Mouse (Mus musculus) neural tube, embryonic 12.5 days (tissue): Measurements from ENCODE around the gene Slc1a5. TPM values are rescaled to one million over a fixed set of nuclear protein-coding genes. Genes with fewer than 3 reads are reported as not detected.

ENCODE experiments used
- ATAC-seq: fragments of 200-750 bp; cut with Nextera tagmentation; 2 replicates; pipeline ENCODE4 v1.8.0; 2017; ENCODE audit warnings: low read depth, mild to moderate bottlenecking, moderate TSS enrichment, moderate library complexity; ENCODE audit not compliant: low FRiP score
- H3K27ac ChIP-seq: fragments of 300-500 bp; sonication (generic); 2 replicates; pipeline ENCODE4 v1.5.1; 2016
- H3K27me3 ChIP-seq: fragments of 300-500 bp; sonication (generic); replicated peaks from 2 replicates; pipeline ENCODE4 v1.6.1; 2016; ENCODE audit warnings: mild to moderate bottlenecking
- H3K36me3 ChIP-seq: fragments of 300-500 bp; sonication (generic); 2 replicates; pipeline ENCODE4 v1.6.1; 2016; ENCODE audit warnings: mild to moderate bottlenecking
- H3K4me1 ChIP-seq: fragments of 300-500 bp; sonication (generic); 2 replicates; pipeline ENCODE4 v1.6.1; 2016
- H3K4me2 ChIP-seq: fragments of 300-500 bp; sonication (generic); replicated peaks from 2 replicates; pipeline ENCODE4 v1.6.1; 2016; ENCODE audit warnings: mild to moderate bottlenecking
- H3K4me3 ChIP-seq: fragments of 300-500 bp; sonication (generic); 2 replicates; pipeline ENCODE4 v1.5.1; 2016
- H3K9ac ChIP-seq: fragments of 300-500 bp; sonication (generic); 2 replicates; pipeline ENCODE4 v1.6.1; 2016; ENCODE audit warnings: mild to moderate bottlenecking
- H3K9me3 ChIP-seq: fragments of 300-500 bp; sonication (generic); 2 replicates; pipeline ENCODE4 v1.6.1; 2016; ENCODE audit warnings: mild to moderate bottlenecking
- WGBS: fragments of 180-500 bp; shearing (Covaris S2); methylation state at CpG from one replicate; pipeline ENCODE4 v1.1.7; 2016; 5-methylcytosine and 5-hydroxymethylcytosine counted together
- polyA plus RNA-seq: library from polyadenylated mRNA; unstranded; fragments of >200 nt; fragmentation: Nextera tagmentation; extraction: Ambion mirVana; gene quantifications from 2 replicates; pipeline ENCODE4 v1.2.1, GENCODE M21; 2016

The Slc1a5 gene
- polyA plus RNA-seq, 1 experiment from 2014 or later, result 17.8 TPM

DNA sequence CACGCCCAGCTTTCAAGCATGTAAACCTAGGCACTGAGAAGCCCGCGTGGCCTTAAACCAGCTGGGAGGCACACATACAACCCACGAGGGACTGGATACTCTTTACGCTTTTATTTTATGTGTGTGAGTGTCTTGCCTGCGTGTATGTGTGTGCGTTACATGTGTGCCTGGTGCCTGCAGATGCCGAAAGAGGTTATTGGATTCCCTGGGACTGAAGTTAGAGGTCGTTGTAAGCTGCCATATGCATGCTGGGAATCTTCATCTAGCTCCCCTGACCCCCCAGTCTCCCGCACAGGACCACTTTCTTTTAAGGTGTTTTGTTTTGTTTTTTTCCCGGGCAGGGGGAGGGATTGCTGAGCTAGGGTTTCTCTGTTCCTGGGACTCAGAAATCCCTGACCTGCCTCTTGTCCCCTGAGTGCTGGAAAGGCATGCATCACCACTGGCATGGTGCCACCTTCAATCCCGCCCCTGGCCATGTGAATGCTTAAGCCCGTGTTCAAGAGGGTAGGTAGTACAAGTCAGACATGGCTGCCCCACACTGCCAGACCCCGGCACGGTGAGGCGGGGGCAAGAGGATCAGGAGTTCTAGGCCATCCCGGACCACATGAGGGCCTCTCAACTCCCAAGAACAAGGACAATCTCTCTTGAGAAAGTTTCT is 2.7 kb downstream of the Slc1a5 start:
- Histone ChIP-seq H3K4me3 (peak overlapping the region; percentile 63; the same call in 1 of the 2 replicates), H3K9me3 (no peaks in the 10 kb centered on the region), H3K4me1 (peaks cover 25% of the 10 kb centered on the region), H3K9ac (no peak overlapping the region), H3K27ac (no peak overlapping the region), H3K4me2 (peak overlapping the region; percentile 100), H3K27me3 (peaks cover 7% of the 10 kb centered on the region; the same call in 1 of the 2 replicates), H3K36me3 (no peaks in the 10 kb centered on the region; the same call in 1 of the 2 replicates)
- no peak for ATAC-seq
- 47% methylated on average over 17 of the region's 17 CpGs for WGBS

DNA sequence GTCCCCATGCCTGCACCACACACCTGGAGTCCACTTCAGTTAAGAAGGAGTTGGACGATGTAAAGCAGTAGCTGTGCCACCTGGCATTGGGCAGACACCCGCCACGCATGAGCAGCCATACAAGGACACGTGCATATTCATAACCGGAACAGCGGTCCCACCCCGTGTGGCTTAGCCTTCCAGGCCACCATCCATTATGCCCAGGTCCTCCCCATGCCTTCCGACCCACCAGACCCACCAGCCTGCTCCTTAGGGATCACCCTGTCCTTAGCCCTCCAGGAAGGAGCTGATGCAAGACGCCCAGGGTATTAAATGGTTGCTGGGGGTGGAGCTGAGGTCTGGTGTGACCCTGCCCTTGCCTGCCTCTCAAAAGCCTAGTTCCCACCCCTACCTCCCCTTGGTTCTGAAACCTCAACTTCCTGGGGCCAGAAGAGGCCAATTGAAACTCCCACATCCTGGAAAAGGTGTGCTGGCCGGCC is 3.4 kb downstream of the Slc1a5 start:
- Histone ChIP-seq H3K4me1 (peaks cover 25% of the 10 kb centered on the region), H3K9me3 (no peaks in the 10 kb centered on the region), H3K27ac (no peak overlapping the region), H3K9ac (no peak overlapping the region), H3K36me3 (no peaks in the 10 kb centered on the region; the same call in 1 of the 2 replicates), H3K27me3 (peaks cover 7% of the 10 kb centered on the region; the same call in 1 of the 2 replicates), H3K4me2 (peak overlapping the region; percentile 100), H3K4me3 (no peak overlapping the region)
- WGBS, result 68% methylated on average over 10 of the region's 10 CpGs
- no peak for ATAC-seq

DNA sequence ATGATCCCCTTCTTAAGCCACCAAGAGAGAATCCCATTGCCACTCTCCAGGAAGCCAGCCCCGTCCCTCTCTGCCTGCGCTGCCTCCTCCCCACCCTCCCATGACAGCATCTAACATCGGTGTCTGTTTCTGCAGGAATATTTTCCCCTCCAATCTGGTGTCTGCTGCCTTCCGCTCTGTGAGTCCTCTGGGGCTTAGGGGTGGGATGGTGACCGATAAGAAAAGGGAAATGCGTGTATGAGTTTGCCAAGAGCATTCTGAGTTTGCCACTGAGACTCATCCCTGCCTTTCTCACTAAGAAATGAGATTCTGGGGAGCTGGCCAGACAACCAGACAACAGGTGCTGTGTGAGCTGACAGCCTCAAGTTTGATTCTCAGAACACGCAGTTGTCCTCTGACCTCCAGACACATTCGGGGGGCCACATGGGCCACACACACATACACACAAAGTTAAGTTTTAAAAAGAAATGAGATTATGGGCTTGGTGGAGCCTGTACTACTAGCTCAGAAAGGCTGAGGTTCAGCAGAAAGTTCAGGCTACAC is 4.5 kb downstream of the Slc1a5 start:
- Histone ChIP-seq H3K4me3 (no peak overlapping the region), H3K4me1 (peaks cover 25% of the 10 kb centered on the region), H3K4me2 (no peak overlapping the region), H3K27ac (no peak overlapping the region), H3K36me3 (no peaks in the 10 kb centered on the region; the same call in 1 of the 2 replicates), H3K9ac (no peak overlapping the region), H3K9me3 (no peaks in the 10 kb centered on the region), H3K27me3 (peaks cover 7% of the 10 kb centered on the region; the same call in 1 of the 2 replicates)
- no peak for ATAC-seq
- 81% methylated on average over 8 of the region's 8 CpGs for WGBS

DNA sequence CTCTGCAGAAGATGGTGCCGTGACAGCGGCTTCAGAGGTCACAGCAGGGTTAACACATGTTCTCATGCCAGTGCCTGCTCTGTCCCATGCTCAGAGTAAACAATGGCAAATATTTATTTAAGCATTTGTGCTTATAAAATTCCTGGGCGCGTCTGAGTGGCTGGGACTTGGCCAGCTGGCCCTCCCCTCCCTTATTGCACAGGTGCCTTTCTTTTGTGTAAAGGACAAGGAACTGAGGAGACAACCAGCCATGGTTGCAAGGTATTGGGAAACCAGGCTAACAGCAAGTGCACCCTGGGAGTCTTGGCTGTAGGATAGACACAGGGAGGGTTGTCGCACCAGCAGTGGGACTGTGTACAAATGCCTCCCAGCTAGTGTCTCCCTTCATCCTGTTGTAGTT is 11.2 kb downstream of the Slc1a5 start:
- H3K4me2 ChIP-seq, result no peak overlapping the region
- no peaks in the 10 kb centered on the region for H3K9me3 ChIP-seq
- peaks cover 4% of the 10 kb centered on the region for H3K36me3 ChIP-seq
- H3K27me3 ChIP-seq, result no peaks in the 10 kb centered on the region
- H3K4me1 ChIP-seq, result no peaks in the 10 kb centered on the region
- no peak overlapping the region for H3K27ac ChIP-seq
- 78% methylated on average over 5 of the region's 5 CpGs for WGBS
- no peak overlapping the region for H3K9ac ChIP-seq
- ATAC-seq, result no peak
- no peak overlapping the region for H3K4me3 ChIP-seq

DNA sequence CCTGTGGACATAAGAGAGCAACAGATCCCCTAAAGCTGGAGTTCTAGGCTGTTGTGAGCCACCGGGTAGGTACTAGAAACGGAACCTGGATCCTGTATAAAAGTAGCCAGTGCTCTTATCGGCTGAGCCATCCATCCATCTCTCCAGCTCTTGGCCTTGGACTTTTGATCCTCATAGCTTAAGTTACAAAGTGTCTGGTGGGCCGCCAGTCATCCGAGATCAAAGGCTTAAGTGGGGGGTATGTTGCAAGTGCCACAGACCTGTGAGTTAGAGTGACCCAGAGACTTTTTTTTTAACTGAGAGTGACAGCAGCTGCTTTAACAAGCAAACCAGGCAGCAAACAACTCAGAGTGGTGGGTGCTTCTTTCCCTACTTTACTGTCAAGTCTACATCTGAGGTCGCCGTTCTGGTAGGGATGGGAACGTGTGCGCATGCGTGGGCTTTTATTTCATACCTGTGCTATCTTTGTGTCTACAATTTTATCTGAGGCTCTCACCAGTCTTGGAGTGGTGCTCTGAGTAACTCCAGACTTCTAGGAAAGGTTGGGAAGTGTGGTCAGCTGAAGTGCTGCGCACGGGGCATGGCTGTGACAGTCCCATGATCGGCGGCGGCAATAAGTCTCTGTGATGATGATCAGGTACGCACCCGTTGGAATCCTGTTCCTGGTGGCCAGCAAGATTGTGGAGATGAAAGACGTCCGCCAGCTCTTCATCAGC is 12.0 kb downstream of the Slc1a5 start:
- no peak overlapping the region for H3K4me2 ChIP-seq
- H3K9me3 ChIP-seq, result no peaks in the 10 kb centered on the region
- 92% methylated on average over 19 of the region's 19 CpGs for WGBS
- H3K4me3 ChIP-seq, result no peak overlapping the region
- H3K27me3 ChIP-seq, result no peaks in the 10 kb centered on the region
- H3K4me1 ChIP-seq, result no peaks in the 10 kb centered on the region
- H3K36me3 ChIP-seq, result peaks cover 11% of the 10 kb centered on the region
- H3K27ac ChIP-seq, result no peak overlapping the region
- ATAC-seq, result no peak
- H3K9ac ChIP-seq, result no peak overlapping the region

DNA sequence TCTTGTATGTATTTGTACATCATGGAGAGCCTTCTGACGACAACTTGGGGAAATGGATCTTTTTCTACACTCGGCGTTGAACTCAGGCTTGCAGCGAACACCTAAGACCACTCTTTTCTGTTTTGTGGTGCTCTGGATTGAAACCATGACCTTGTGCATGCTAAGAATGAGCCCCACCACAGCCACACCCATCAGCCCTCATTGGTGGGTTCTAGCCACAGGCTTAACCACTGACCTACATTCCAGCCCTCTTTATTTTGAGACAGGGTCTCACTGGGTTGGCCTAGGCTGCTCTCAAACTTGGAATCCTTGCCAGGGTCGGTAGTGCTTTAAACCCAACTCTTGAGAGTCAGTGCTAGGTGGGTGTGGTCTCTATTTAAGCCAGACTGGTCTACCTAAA is 13.7 kb downstream of the Slc1a5 start:
- WGBS, result 94% methylated on average over 5 of the region's 5 CpGs
- Histone ChIP-seq H3K36me3 (peaks cover 11% of the 10 kb centered on the region), H3K4me1 (no peaks in the 10 kb centered on the region), H3K27ac (no peak overlapping the region), H3K9me3 (no peaks in the 10 kb centered on the region), H3K4me3 (no peak overlapping the region), H3K4me2 (no peak overlapping the region), H3K27me3 (no peaks in the 10 kb centered on the region), H3K9ac (no peak overlapping the region)
- no peak for ATAC-seq

DNA sequence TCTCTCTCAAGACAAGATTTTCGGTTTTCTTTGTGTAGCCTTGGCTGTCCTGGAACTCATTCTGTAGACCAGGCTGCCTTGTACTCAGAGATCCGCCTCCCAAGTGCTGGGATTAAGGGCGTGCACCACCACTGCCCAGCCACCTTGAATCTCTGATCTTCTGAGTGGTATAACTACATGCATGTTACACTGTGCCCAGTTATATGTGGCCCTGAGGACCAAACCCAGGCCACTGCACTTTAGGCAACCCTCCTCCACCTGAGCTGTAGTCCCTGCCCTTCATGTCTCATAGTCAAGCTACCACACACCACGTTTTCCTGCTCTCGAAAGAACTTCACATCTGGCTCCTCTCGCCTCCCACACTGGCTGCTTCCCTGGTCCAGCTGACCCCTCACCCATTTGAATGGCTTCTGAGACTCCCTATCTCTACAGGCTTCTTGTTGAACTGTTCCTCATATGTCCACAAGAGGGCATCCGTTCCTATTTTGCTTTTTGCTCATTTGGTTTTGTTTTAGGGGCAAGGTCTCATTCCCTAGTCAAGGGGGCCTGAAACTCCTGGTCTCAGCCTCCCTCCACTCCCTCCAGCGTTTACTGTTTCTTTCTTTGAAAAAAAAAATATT is 23.4 kb downstream of the Slc1a5 start:
- WGBS, result 35% methylated on average over 8 of the region's 8 CpGs
- no peaks in the 10 kb centered on the region for H3K4me1 ChIP-seq
- no peak for ATAC-seq
- no peak overlapping the region for H3K4me3 ChIP-seq
- H3K27me3 ChIP-seq, result no peaks in the 10 kb centered on the region
- H3K4me2 ChIP-seq, result no peak overlapping the region
- H3K9ac ChIP-seq, result no peak overlapping the region
- H3K9me3 ChIP-seq, result no peaks in the 10 kb centered on the region
- H3K27ac ChIP-seq, result no peak overlapping the region
- peaks cover 21% of the 10 kb centered on the region for H3K36me3 ChIP-seq

DNA sequence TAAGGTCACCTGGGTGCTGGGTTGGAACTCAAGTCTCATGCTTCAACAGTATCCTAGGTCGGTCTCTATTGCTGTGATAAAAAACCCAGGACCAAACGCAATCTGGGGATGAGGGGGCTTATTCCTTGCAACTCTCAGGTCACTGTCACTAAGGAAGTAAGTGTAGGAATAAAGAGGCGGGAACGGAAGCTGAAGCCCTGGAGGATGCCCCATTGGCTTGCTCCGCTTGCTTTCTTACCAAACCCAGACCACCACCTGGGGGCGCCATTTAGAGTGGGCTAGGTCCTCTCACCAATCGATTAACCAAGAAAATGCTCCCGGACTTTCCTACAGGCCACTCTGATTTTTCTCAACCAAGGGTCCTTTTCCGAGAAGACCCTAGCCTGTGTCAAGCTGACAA is 26.8 kb downstream of the Slc1a5 start:
- Histone ChIP-seq H3K9me3 (no peaks in the 10 kb centered on the region), H3K27me3 (peaks cover 29% of the 10 kb centered on the region), H3K4me3 (no peak overlapping the region), H3K36me3 (peaks cover 25% of the 10 kb centered on the region), H3K27ac (no peak overlapping the region), H3K4me2 (no peak overlapping the region), H3K4me1 (peaks cover 19% of the 10 kb centered on the region), H3K9ac (no peak overlapping the region)
- ATAC-seq, result no peak
- 88% methylated on average over 9 of the region's 9 CpGs for WGBS

DNA sequence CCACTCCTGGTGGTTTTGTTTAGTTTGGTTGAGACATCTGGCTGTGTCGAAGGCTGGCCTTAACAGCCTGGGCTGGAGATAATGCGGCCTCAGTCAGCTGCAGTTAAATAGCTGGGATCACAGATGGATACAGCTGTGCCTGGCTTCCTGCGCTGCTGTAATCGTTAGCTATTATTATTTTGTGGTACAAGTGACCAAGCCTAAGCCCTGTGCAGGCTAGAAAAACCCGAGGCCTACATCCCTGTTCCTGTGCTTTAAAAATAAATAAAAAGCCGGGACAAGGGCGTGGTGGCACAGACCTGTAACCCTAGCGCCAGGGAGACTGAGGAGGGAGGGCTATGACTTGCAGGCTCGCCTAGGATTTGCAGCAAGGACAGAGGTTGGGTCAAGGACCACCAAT is 27.5 kb downstream of the Slc1a5 start:
- no peaks in the 10 kb centered on the region for H3K9me3 ChIP-seq
- peaks cover 25% of the 10 kb centered on the region for H3K36me3 ChIP-seq
- no peak overlapping the region for H3K4me3 ChIP-seq
- 87% methylated on average over 9 of the region's 9 CpGs for WGBS
- H3K27me3 ChIP-seq, result peaks cover 29% of the 10 kb centered on the region
- H3K9ac ChIP-seq, result no peak overlapping the region
- peaks cover 19% of the 10 kb centered on the region for H3K4me1 ChIP-seq
- no peak for ATAC-seq
- no peak overlapping the region for H3K27ac ChIP-seq
- no peak overlapping the region for H3K4me2 ChIP-seq

DNA sequence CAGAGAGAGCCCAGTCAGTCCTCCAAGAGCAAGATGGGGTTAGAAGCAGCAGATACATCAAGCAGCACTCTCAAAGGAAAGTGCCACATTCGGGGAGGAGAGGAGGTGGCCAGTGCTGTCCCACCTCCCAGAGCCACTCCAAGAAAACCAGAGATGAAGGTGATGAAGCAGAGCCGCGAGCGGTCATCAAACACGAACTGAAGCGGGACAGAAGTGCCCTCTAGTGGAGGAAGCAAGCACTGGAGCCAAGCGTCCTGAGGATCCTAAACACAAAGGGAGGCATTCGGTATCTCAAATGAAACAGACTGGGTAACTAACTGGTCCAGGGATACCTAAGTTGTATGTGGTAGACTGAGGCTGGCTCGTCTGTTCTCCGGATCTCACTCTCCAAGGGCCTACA is 28.6 kb downstream of the Slc1a5 start:
- 28% methylated on average over 10 of the region's 10 CpGs for WGBS
- Histone ChIP-seq H3K9ac (no peak overlapping the region), H3K4me2 (peak overlapping the region; percentile 28)

DNA sequence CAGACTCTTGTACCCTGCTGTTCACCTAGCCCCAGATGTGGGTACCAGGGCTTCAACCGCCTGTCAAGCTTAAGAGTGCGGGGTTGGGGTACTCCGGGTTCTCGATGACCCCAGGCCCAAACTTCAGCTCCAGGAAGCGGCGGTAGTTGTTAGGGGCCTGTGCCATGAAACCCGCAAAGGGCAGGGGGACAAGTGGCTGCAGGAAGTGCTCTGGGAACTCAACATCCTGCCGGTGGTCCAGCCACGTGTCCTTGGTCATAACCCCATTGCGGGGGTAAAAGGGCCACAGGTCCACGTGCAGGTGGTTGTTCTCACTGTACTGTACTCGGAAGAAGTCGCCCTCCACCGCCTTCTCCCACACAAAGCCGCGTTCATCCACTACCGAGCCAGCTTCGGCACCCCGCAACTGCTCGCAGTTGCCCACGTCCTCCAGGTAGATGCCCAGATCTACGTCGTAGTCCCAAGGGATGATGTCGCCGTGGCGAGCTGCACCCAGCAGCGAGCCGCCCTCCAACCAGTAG is 29.3 kb downstream of the Slc1a5 start:
- Histone ChIP-seq H3K27me3 (peaks cover 29% of the 10 kb centered on the region), H3K27ac (no peak overlapping the region), H3K9me3 (no peaks in the 10 kb centered on the region), H3K36me3 (peaks cover 25% of the 10 kb centered on the region), H3K4me2 (peak overlapping the region; percentile 83), H3K4me1 (peaks cover 36% of the 10 kb centered on the region), H3K9ac (peak overlapping the region; percentile 62), H3K4me3 (peak overlapping the region; percentile 43)
- 56% methylated on average over 28 of the region's 28 CpGs for WGBS
- ATAC-seq, result no peak

More for the DNA sequence above, 28.6 kb downstream of the Slc1a5 start:
- no peaks in the 10 kb centered on the region for H3K9me3 ChIP-seq
- ATAC-seq, result no peak
- peaks cover 25% of the 10 kb centered on the region for H3K36me3 ChIP-seq
- no peak overlapping the region for H3K27ac ChIP-seq
- peaks cover 29% of the 10 kb centered on the region for H3K27me3 ChIP-seq
- H3K4me3 ChIP-seq, result no peak overlapping the region
- peaks cover 28% of the 10 kb centered on the region for H3K4me1 ChIP-seq
